Mouse (Mus musculus): ENCODE measurements around the gene Tcp11.

DNA sequence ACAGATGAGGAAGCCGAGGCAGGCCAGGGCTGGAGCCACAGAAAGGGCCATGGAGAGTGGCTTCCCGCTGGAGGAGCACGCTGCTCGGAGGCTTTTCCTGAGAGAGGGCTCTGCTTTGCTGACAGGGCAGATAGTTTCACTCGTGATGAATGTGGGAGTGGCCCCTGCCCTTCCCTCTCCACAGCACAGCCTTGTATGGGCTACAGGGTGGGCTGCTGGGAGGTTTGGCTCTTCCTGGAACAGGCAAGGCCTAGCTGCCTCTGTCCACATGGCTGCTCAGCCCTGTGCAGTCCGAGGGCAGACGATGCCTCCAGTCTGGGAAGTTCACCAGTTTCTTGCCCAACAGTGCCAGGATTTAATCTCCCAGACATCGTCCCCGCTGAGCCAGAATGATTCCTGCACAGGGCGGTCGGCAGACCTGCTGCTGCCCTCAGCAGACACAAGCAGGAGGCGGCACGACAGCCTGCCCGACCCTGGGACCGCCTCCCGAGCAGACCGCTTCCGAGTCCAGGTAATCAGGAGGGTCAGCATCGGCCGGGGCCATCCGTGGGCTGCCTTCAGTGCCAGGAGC is 28.1 kb downstream of the Tcp11 start:
- TF ChIP-seq POLR2A (IDR thresholded peaks at IDR 0.05; ENCODE audit: borderline replicate concordance, control insufficient read depth, low read depth, low read length): no peak; the same call in 1 of the 2 replicates
- TF ChIP-seq CTCF (IDR thresholded peaks at IDR 0.05; ENCODE audit: control insufficient read depth, insufficient read depth, low read length): no peak
